Mouse (Mus musculus) CH12.LX (cell line): ENCODE measurements around the gene Gsdma2.

Source experiments
- CTCF ChIP-seq, 2 experiments: IDR thresholded peaks in 1 of 2; conservative IDR thresholded peaks in 1 of 2; 2 replicates each; pipeline ENCODE4 v1.5.1; 2011 to 2012; ENCODE audit warnings: low read depth in 2 of 2, low read length in 2 of 2, improper control_type of control experiment in 1 of 2, inconsistent platforms in 1 of 2, mild to moderate bottlenecking in 1 of 2, moderate library complexity in 1 of 2
- ELF1 ChIP-seq: IDR thresholded peaks from 2 replicates; pipeline ENCODE4 v1.6.1; 2014; ENCODE audit warnings: low read depth, mild to moderate bottlenecking, inconsistent platforms, low read length, improper control_type of control experiment
- POLR2A ChIP-seq: IDR thresholded peaks from 2 replicates; pipeline ENCODE4 v1.6.1; 2011; ENCODE audit warnings: low read depth, mild to moderate bottlenecking, improper control_type of control experiment, low read length

GRCm38 (mm10) chr11:98602090-98602690 is 44.4 kb upstream of the Gsdma2 start:
- TF ChIP-seq ELF1 (no peak), CTCF (conservative IDR thresholded peaks at IDR 0.05 in 1 of 2, IDR thresholded peaks at IDR 0.05 in 1 of 2; ENCODE audit: low read depth in 2 of 2, low read length in 2 of 2) (no peak), POLR2A (no peak)
